Mouse (Mus musculus) monocyte, adult 5-6 weeks (primary cell): ENCODE measurements around the gene Immp2l. TPM values are rescaled to one million over a fixed set of nuclear protein-coding genes. Genes with fewer than 3 reads are reported as not detected.
"Not testable (repeated sequence)": the region's sequence is repeated elsewhere in the genome, so short reads cannot be mapped to it uniquely, and the experiment has no call there.

ENCODE experiments used
- ATAC-seq: fragments of 153-309, 156-312 bp; replicated peaks from 2 replicates; pipeline ENCODE4 v1.8.0; 2017; ENCODE audit warnings: mild to moderate bottlenecking; ENCODE audit not compliant: low TSS enrichment, insufficient number of reproducible peaks, severe bottlenecking, poor library complexity, low FRiP score
- total RNA-seq: library from RNA; stranded (forward); fragments of 200-1000, 200-491, 200-594 nt; gene quantifications from 3 replicates; pipeline ENCODE4 v1.2.3, GENCODE M21; 2017

Gene Immp2l
- total RNA-seq = 4.3 TPM in 1 of 3 replicates, not detected in the others

- ATAC-seq = peak; percentile 97
These were observed at the start of gene Immp2l for GRCm38 (mm10) chr12:41023511-41024421. Gene Immp2l (plus strand): TSS chr12:41024090.

- ATAC-seq = no peak
These were observed 45.0 kb upstream of the Immp2l start for GRCm38 (mm10) chr12:40978719-40979500.

- no peak for ATAC-seq
These were observed 44.2 kb upstream of the Immp2l start for GRCm38 (mm10) chr12:40979716-40980115.

DNA sequence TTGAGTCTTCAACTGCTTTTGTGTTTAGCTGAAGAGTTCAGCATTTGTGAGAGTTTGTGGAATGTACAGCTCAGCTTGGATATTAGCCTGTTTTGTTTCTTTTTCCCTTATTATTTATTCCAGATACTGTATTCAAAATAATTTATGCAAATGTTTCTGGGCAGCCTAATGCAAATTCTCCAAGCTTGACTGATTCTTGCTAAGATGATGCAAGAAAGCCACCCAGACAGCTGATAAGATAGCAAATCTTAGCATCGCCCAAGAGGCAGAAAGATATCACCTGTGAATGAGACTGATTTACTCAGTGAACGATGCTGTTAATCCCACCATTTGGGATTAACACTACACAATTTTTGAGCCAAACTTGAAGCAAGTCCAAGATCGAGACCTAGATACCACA lies 43.7 kb upstream of the Immp2l start:
- ATAC-seq = no peak

DNA sequence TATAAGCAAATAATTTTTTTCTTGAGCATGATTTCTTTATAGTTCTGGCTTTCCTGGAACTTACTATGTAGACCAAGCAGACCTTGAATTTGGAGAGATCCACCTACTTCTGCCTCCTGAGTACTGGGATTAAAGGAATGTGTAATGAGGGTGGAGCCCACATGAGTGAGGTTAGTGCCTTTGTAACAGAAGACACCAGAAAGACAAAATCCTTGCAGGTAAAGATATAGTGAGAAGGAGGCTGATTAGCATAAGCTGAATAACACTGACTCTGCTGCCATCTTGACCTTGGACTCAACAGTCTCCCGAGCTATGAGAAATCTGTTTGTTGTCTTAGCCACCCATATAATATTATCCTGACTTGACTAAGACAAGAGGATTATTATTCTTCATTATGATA lies 40.9 kb upstream of the Immp2l start:
- ATAC-seq = no peak

DNA sequence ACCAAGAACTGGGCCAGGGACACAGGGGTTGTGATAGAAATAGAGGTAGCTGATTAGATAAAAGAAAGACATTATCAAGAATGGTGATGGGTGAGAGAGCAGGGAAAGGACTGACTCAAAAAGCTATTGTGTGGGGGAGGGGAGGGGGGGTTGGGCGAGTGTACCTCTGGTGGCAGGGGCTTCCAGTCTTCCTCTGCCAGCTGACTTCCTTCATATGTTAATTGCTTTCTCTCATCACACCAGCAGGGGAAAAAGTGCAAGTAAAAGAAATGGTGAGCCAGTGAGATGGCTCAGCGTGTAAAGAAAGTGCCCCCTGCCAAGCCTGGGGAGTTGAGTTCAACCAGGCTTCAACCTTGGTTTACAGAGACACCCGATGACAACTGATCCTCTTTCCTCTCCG lies 39.2 kb upstream of the Immp2l start:
- no peak for ATAC-seq

DNA sequence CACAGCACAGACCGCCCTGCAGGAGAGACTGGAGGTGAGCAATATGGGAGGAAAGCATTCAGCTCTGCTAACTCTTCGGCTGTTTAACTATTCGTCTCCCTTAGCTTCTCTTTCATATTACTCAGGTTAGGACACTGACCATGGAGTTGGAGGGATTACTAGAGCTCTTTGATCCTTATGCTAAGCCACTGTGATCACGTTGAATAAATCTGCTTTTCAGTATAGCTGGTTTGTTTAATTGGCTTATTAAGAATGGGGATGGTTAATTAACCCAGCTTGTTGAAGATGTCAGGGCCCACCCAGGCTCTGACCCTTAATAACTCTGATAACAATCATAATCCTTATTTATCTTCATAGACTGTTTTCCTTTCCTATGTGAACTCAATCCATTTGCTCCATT lies 38.1 kb upstream of the Immp2l start:
- no peak for ATAC-seq

DNA sequence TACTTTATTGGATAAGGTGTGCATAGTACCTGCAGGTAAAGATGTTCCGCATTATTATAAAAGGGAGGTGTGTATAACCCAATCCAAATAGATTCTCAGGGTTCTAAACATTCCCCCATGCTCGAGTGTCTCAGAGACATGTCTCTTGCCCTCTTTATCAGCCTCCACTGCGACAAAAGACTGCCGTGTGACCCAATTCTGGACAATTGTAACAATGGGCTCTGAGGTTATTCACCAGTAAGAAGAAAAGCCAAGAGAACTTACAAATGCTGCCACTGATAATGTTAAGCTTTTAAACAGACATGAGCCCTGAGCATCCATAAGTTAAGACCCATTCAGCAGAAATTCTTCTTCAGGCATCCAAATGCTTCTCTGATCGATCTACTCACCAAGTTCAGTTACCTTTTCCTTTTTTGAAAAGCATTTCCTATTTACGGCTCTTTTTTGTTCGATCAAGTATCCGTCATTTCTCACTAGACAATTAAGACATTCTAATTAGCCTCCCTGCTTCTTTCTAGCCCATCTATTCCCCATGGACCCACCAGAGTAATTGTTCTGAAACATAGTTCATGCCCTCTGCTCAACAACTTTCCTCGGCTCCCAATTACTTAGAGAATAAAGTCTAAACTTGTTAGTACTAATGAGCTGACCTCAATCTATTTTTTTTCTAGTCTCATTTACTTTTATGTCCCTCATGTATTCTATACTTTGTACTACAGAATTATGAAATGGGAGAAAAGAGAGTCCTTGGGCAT lies 35.4 kb upstream of the Immp2l start:
- no peak for ATAC-seq

DNA sequence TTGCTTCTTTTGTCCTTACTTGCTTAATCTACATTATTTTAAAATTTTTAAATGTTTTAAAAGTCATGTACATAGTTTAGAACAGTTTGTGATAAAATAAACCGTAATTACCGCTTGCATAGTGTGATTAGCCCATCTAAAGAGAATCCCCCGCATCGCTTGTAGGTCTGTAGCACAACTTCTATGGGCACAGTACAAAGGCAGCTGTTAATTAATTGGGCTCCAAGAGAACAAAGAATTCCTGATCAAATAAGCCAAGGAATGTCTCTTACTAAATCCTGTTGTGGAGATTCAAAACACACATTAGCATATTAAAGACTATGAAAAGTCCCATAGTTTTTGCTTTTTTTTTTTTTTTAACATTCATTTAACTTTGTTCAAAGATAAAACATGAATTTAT lies 32.2 kb upstream of the Immp2l start:
- no peak for ATAC-seq

DNA sequence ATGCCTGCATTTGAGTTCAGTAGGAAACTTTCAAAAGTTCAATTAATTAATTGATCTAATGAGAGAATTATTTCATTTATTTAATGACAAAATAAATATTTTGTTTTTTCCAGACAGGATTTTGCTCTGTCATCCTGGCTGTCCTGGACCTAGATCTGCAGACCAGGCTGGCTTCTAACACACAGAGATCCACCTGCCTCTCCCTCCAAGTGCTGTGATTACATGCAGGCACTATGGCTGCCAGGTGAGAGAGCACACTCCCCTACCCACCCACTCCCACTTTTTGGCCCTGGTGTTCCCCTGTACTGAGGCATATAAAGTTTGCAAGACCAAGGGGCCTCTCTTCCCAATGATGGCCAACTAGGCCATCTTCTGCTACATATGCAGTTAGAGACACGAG lies 31.7 kb upstream of the Immp2l start:
- ATAC-seq = not testable (repeated sequence)

GRCm38 (mm10) chr12:40994846-40995245 lies 29.0 kb upstream of the Immp2l start:
- ATAC-seq = no peak

DNA sequence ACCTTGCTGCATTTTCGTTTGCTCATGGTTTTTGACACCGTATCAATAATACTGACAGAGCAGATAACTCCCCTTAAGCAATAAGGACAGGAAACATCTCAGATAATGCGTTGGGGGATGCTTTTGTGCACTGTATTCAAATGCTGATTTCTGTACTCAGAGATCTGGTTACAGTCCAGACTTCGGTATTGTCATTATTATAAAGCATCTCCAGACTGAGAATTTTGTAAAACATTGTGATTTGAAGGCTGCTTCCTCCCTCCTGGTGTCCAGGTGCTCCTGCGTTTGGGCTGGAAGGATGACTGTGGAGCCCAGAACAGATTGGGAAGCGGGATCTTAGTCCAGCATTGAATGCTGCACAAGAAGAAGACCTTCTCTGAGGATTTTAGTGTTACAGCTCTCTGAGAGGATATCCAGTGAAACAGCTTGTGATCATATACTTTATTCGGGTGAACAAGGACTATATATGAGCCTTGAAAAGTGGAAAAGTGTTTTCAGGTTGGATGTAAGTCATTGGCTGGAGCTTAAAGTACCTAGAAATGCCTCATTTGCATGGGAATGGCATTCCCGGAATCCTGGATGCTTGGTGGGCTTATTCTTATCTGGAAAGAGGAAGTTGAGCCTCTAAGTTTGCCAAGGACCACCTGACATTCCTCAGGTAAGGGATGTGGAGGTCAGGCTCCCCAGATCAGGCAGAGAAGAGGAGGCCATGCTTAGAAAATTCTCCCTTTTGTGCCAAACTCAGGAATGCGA lies 28.1 kb upstream of the Immp2l start:
- no peak for ATAC-seq

DNA sequence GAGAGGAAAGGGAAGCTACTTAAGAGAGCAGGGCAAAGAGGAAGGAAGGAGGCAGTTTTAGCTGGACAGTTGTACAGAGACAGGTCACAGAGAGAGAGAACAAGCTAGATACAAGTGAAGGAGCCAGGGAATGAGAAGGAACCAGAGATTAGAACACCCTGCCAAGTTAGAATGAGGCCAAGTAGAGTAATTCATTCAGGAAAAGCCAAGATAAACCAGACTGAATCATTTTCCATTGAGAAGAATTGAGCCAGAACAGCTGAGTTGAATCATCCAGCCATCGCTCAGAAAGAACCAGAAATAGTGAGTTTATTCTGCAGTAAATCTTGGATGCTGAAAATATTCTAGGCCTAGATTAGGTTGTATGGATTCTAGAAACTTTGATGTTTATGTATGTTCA lies 1.4 kb upstream of the Immp2l start:
- ATAC-seq = no peak

- ATAC-seq = no peak
These were observed 622 bp downstream of the Immp2l start for GRCm38 (mm10) chr12:41024512-41024911.

DNA sequence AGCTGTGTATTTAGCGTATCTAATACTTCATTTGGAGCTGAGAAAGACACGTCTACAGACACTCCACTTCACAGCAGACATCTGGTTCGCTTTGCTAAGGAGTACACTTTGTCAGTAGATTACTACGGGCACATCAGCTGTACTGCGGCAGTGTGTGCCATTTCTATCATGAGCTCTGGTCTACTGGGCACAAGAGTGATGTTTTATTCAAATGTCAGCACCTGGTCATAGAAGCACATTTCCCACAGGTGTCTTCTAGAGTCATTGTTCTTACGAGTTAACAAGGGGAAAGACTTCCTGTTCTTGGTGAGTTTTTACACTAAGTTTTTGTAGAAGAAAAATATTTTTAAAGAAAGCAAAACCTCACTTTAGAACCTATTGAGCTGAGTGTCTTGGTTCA lies 3.6 kb downstream of the Immp2l start:
- ATAC-seq = no peak

GRCm38 (mm10) chr12:41031119-41031518 lies 7.2 kb downstream of the Immp2l start:
- ATAC-seq = no peak

DNA sequence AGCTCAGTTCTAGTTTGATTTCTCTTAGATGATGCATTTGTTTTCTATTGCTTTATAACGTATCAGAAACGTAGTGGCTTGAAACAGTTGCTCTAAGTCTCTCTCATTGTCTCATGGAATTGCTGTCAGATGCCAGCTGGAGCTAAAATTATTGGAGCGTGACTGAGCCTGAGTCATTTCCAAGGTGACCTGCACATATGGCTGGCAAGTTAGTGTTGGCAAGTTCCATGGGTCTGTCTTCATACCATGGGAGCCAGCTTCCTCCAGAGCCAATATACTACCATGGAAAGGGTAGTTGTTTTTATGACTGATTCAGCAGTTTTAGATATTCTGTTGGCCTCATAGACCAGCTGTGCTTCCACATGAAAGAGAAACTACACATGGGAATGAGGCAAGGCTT lies 9.3 kb downstream of the Immp2l start:
- ATAC-seq = no peak

DNA sequence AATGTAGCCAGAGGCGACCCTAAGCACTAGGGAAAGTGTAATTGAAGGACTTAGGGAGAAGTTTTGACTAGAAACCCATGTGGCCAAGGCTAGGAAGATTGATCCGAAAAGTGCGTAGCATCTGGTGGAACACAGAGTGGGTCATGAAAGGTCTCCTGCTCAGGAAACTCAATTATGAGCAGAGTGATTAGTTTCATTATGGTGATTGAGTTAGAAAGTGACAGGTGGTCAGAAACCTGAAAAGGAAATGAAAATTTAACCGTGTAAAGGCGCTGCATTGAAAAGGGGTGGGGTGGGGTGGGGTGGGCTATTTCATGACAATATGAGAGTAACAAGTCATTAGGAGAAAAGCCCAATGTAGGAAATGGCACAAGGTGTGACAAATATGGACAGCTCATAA lies 15.9 kb downstream of the Immp2l start:
- no peak for ATAC-seq

- no peak for ATAC-seq
These were observed 17.8 kb downstream of the Immp2l start for GRCm38 (mm10) chr12:41041737-41042136.
